Mouse (Mus musculus) liver, embryonic 14.5 days (tissue): ENCODE measurements around the gene Ago4. TPM values are rescaled to one million over a fixed set of nuclear protein-coding genes. Genes with fewer than 3 reads are reported as not detected.

Experiments
- ATAC-seq: fragments of 200-750 bp; cut with Nextera tagmentation; 2 replicates; pipeline ENCODE4 v1.8.0; 2017; ENCODE audit warnings: moderate number of reproducible peaks, mild to moderate bottlenecking, moderate library complexity; ENCODE audit not compliant: insufficient read depth
- DNase-seq, 3 experiments: peaks; one replicate each; pipeline ENCODE4 v3.0.0-alpha.2; 2012 to 2013; ENCODE audit warnings: low read depth in 3 of 3, low spot score in 3 of 3
- H3K27ac ChIP-seq: fragments of 300-500 bp; sonication (generic); 2 replicates; pipeline ENCODE4 v1.5.1; 2014; ENCODE audit warnings: moderate library complexity, mild to moderate bottlenecking, control low read depth, inconsistent platforms
- H3K27me3 ChIP-seq: fragments of 300-500 bp; sonication (generic); 2 replicates; pipeline ENCODE4 v1.6.1; 2014; ENCODE audit warnings: mild to moderate bottlenecking, low read length, moderate library complexity; ENCODE audit not compliant: control insufficient read depth, insufficient read depth
- H3K36me3 ChIP-seq: fragments of 300-500 bp; sonication (generic); replicated peaks from 2 replicates; pipeline ENCODE4 v1.6.1; 2014; ENCODE audit warnings: low read depth; ENCODE audit not compliant: control insufficient read depth, insufficient read depth
- H3K4me1 ChIP-seq, 2 experiments: fragments of 200-500 bp in 1 of 2; fragments of 300-500 bp in 1 of 2; sonication (generic) in 1 of 2; replicated peaks; 2 replicates each; pipeline ENCODE4 v1.6.1; 2012 to 2014; ENCODE audit warnings: antibody characterized with exemption in 1 of 2, inconsistent platforms in 1 of 2, low read length in 1 of 2; ENCODE audit not compliant: control insufficient read depth in 2 of 2, insufficient read depth in 2 of 2
- H3K4me2 ChIP-seq: fragments of 300-500 bp; sonication (generic); 2 replicates; pipeline ENCODE4 v1.6.1; 2014; ENCODE audit warnings: low read depth, mild to moderate bottlenecking, control low read depth, moderate library complexity
- H3K4me3 ChIP-seq, 2 experiments: fragments of 200-500 bp in 1 of 2; fragments of 300-500 bp in 1 of 2; sonication (generic) in 1 of 2; 2 replicates each; pipeline ENCODE4 v1.5.1; 2012 to 2014; ENCODE audit warnings: low read depth in 2 of 2, low read length in 2 of 2, mild to moderate bottlenecking in 2 of 2, control low read depth in 1 of 2, inconsistent platforms in 1 of 2, moderate library complexity in 1 of 2; ENCODE audit not compliant: insufficient read depth in 1 of 2
- H3K9ac ChIP-seq: fragments of 300-500 bp; sonication (generic); replicated peaks from 2 replicates; pipeline ENCODE4 v1.6.1; 2014; ENCODE audit warnings: mild to moderate bottlenecking, control low read depth, moderate library complexity
- H3K9me3 ChIP-seq: fragments of 300-500 bp; sonication (generic); 2 replicates; pipeline ENCODE4 v1.6.1; 2016; ENCODE audit warnings: low read length, mixed read lengths; ENCODE audit not compliant: control insufficient read depth
- CTCF ChIP-seq: IDR thresholded peaks from 2 replicates; pipeline ENCODE4 v1.5.1; 2016; ENCODE audit warnings: antibody characterized with exemption, low read depth, control low read depth
- EP300 ChIP-seq: IDR thresholded peaks from 2 replicates; pipeline ENCODE4 v1.6.1; 2016; ENCODE audit warnings: antibody characterized with exemption, low read depth
- WGBS: fragments of 180-500 bp; shearing (Covaris S2); extraction: QIAGEN DNeasy Blood & Tissue Kit; methylation state at CpG from one replicate; pipeline ENCODE4 v1.1.7; 2014; ENCODE audit not compliant: insufficient replicate concordance; 5-methylcytosine and 5-hydroxymethylcytosine counted together
- polyA plus RNA-seq, 2 experiments: library from polyadenylated mRNA; depleted of rRNA in 1 of 2; stranded (reverse) in 1 of 2; unstranded in 1 of 2; fragments of >200 nt; fragmentation: Nextera tagmentation in 1 of 2; extraction: Ambion mirVana in 1 of 2; gene quantifications; 2 replicates each; pipeline versions ENCODE4 v1.2.1 to v1.2.3; 2012 to 2014

Ago4 gene
- 0.12 and 0.20 TPM in 2 replicates for polyA plus RNA-seq (2012; rRNA removed)
- 0.17 and 0.21 TPM in 2 replicates for polyA plus RNA-seq (2014; fragmentation: Nextera tagmentation; extraction: Ambion mirVana)

GRCm38 (mm10) chr4:126532827-126533728 lies at the start of gene Ago4:
Gene Ago4 (minus strand): TSS chr4:126533472.
- no peaks in the 10 kb centered on the region for H3K9me3 ChIP-seq
- no peak for DNase-seq
- WGBS: under 1% methylated on average over 111 of the region's 120 CpGs

DNA sequence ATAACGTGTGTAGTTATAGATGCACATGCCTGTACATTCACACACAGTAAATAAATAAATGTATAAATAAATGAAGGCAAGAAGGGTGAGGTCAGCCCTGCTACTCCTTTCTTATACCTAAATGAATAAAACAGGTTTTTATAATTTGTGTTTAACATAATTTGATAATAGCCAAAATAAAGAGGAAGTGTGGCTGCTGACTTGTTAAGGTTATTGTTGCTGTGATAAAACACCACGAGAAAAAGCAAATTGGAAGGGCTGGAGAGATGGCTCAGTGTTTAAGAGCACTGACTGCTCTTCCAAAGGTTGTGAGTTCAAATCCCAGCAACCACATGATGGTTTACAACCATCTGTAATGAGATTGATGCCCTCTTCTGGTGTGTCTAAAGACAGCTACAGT lies 45.8 kb upstream of the Ago4 start:
- no peaks in the 10 kb centered on the region for H3K4me1 ChIP-seq
- no peak overlapping the region for H3K4me3 ChIP-seq
- H3K27me3 ChIP-seq: no peaks in the 10 kb centered on the region
- no peak overlapping the region for H3K9ac ChIP-seq
- DNase-seq: no peak
- H3K9me3 ChIP-seq: 0 out of 2 replicates have a peak, but pooled peaks cover 3% of the 10 kb centered on the region
- whole genome bisulfite sequencing: 66% methylated on average over 2 of the region's 2 CpGs
- H3K4me2 ChIP-seq: no peak overlapping the region
- peaks cover 91% of the 10 kb centered on the region for H3K36me3 ChIP-seq
- no peak overlapping the region for H3K27ac ChIP-seq
- TF ChIP-seq CTCF (no peak), EP300 (no peak)
- ATAC-seq: no peak

More at GRCm38 (mm10) chr4:126532827-126533728, at the start of gene Ago4:
- Histone ChIP-seq H3K4me1 (no peaks in the 10 kb centered on the region; a peak in 1 of 4 replicates), H3K9ac (peak within 1 kb of the TSS; percentile 52), H3K27ac (no peak within 1 kb of the TSS), H3K27me3 (peaks cover 26% of the 10 kb centered on the region), H3K36me3 (no peaks in the 10 kb centered on the region), H3K4me3 (peak within 1 kb of the TSS; percentile 61 to 70), H3K4me2 (peak within 1 kb of the TSS; percentile 68)
- no peak for TF ChIP-seq EP300
- TF ChIP-seq CTCF: no peak
- peak; percentile 56; the same call in 1 of the 2 replicates for ATAC-seq

DNA sequence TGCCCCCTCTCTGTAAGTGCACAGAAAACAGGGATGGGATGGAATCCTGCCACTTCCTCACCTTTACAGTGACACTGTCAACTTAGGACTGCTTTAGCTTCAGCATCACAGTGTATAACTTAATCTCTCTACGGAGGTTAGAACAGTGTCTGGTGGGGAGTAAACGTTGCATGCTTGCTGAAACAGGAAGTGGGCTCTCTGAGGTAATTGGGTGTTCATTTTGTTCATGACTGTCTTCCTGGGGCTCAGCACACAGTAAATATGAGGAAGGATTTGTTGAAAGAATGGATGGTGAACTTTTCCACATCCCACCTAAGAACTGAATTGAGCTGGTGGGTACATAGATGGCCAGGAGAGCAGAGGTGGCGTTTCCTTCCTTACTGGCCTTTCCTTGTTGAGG lies 44.6 kb upstream of the Ago4 start:
- WGBS: 63% methylated on average over 3 of the region's 3 CpGs
- Histone ChIP-seq H3K4me1 (no peaks in the 10 kb centered on the region), H3K4me3 (no peak overlapping the region), H3K9me3 (0 out of 2 replicates have a peak, but pooled peaks cover 3% of the 10 kb centered on the region), H3K9ac (no peak overlapping the region), H3K4me2 (no peak overlapping the region), H3K27me3 (no peaks in the 10 kb centered on the region), H3K27ac (no peak overlapping the region), H3K36me3 (peaks cover 92% of the 10 kb centered on the region)
- TF ChIP-seq CTCF (no peak), EP300 (no peak)
- DNase-seq (no peak), ATAC-seq (no peak)

DNA sequence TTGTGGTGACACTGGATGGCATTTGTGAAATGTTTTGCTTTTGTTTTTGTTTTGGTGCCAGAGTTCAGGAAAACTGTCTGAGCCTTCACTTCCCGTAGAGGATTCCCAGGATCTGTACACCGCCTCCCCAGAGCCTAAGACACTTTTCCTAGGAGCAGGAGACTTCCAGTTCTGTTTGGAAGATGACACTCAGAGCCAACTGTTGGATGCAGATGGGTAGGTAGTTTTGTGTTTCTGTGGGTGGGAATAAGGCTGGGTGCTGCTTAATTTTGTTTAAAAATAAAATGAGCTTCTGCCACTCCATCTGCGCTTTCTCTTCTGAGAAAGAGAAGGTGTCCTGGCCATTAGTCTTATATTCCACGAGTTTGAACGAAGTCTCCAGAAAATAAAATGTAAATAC lies 43.0 kb upstream of the Ago4 start:
- 92% methylated on average over 5 of the region's 5 CpGs for WGBS
- DNase-seq: no peak

DNA sequence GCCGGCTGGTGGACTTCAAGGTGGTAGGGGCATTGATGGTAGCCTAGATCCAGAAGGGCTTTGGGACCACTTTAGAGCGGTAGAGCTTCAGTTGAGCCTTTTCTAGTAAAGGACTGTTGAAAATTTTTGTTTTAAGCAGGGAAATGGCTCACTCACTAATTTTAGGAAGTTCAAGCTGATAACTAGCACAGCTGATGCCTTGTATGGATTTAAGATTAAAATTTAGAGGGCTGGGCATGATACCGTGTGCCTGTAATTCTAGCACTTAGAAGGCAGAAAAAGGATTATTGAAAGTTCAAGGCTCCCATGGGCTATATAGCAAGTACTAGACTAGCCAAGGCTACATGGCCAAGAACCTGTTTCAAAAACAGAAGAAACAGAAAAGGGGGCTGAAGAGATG lies 36.5 kb upstream of the Ago4 start:
- Histone ChIP-seq H3K4me3 (no peak overlapping the region), H3K27me3 (no peaks in the 10 kb centered on the region), H3K36me3 (peaks cover 94% of the 10 kb centered on the region), H3K4me1 (no peaks in the 10 kb centered on the region), H3K4me2 (no peak overlapping the region), H3K27ac (no peak overlapping the region), H3K9ac (no peak overlapping the region), H3K9me3 (0 out of 2 replicates have a peak, but pooled peaks cover 2% of the 10 kb centered on the region)
- 81% methylated on average over 3 of the region's 3 CpGs for WGBS
- no peak for TF ChIP-seq CTCF
- ATAC-seq: no peak
- DNase-seq: no peak

More for the DNA sequence above, 43.0 kb upstream of the Ago4 start:
- TF ChIP-seq CTCF (no peak), EP300 (no peak)
- no peak for ATAC-seq
- Histone ChIP-seq H3K4me1 (no peaks in the 10 kb centered on the region), H3K4me3 (no peak overlapping the region), H3K36me3 (peaks cover 100% of the 10 kb centered on the region), H3K4me2 (no peak overlapping the region), H3K27ac (no peak overlapping the region), H3K27me3 (no peaks in the 10 kb centered on the region), H3K9ac (no peak overlapping the region), H3K9me3 (0 out of 2 replicates have a peak, but pooled peaks cover 3% of the 10 kb centered on the region)
